Mouse (Mus musculus): ENCODE data around the gene Tgfbr1. TPM values are rescaled to one million over a fixed set of nuclear protein-coding genes. Genes with fewer than 3 reads are reported as not detected.

The Tgfbr1 gene
- total RNA-seq (2021) = 10 to 100 TPM; 51.4 to 60.1 TPM

GRCm38 (mm10) chr4:47352803-47353388 lies at the start of gene Tgfbr1:
Gene Tgfbr1, plus strand, starts transcription at chr4:47353222.
- intact Hi-C loops (cut with DNase I) = loop anchor here (5.0 kb wide), 1 partner anchor 106 kb away; no protein-coding TSS in a partner anchor
- peak; percentile 99 for DNase-seq

GRCm38 (mm10) chr4:47303340-47303998 lies 49.6 kb upstream of the Tgfbr1 start:
- DNase-seq = no peak
- intact Hi-C loops (cut with DNase I) = no loop called here

DNA sequence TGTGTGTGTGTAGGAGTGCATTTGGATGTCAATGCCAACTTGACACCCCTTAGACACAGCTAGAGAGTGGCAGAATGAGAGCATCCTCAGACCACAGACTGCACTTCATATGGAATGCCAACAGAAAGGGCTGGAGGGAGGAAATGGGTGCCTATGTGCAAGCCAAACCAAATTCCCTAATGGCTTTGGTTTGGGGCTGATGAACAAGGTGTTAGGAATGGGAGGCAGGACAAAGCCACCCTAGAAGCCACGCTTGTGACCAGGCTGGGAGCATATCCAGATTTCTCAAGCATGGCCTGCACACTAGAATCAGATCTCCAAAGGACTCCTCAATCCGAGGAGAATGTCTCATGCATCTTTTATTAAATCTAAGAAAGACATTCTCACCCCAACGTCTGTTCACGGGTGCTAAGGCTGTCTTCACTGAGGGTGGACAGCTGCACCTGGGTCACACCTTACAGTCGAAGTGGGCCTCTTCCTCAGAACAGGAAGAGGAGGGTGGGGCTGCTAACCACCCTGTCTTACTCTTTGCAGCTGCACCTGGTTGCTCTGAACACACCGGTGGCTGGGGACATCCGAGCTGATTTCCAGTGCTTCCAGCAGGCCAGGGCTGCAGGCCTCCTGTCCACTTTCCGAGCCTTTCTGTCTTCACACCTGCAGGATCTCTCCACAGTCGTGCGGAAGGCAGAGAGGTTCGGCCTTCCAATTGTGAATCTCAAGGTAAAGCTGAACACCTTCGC lies 43.0 kb upstream of the Tgfbr1 start:
- DNase-seq = no peak
- intact Hi-C loops (cut with DNase I) = no loop called here

DNA sequence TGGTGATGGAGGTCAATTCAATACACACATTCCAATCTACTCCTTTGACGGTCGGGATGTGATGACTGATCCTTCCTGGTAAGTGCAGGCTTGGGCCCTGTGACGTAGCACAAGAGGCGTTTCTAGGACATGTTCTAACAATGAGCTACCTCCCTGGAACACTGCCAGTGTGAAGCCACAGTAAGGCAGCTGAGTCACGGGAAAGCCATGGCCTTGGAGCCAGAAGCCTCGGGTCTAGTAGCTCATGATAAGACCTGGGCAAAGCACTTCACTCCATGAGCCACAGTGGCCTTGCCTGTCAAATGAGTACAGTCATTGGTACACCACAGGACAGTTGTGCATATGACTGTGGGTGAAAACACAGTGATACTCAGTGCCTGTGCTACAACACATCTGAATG lies 42.2 kb upstream of the Tgfbr1 start:
- intact Hi-C loops (cut with DNase I) = no loop called here
- no peak for DNase-seq

GRCm38 (mm10) chr4:47311467-47311866 lies 41.6 kb upstream of the Tgfbr1 start:
- intact Hi-C loops (cut with DNase I) = no loop called here
- DNase-seq = no peak

- peak; percentile 54 for DNase-seq
- intact Hi-C loops (cut with DNase I) = no loop called here
Measured at GRCm38 (mm10) chr4:47311929-47312328, 41.1 kb upstream of the Tgfbr1 start.

- intact Hi-C loops (cut with DNase I) = no loop called here
- no peak for DNase-seq
Measured at GRCm38 (mm10) chr4:47312676-47313075, 40.3 kb upstream of the Tgfbr1 start.

- intact Hi-C loops (cut with DNase I) = no loop called here
Measured at GRCm38 (mm10) chr4:47313710-47314410, 39.2 kb upstream of the Tgfbr1 start.

DNA sequence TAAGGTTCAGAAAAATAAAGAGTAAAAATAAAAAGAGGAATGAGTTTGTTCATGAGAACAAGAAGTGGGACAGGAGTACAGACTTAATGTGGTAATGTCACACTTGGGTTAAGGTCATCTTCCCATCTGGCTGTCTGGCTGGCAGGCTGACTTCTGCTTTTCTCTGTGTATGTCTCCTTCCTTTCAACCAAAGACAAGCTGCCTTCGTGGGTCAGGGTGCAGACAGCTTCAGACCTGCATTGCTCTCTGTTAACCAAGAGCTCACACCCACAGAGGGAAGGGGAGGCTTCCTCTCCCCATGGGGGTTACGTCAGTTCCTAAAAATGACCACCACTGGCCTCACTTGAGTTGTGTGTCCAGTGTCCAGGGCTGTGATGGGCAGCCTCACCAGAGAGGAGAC lies 37.6 kb upstream of the Tgfbr1 start:
- intact Hi-C loops (cut with DNase I) = no loop called here
- no peak for DNase-seq

More at GRCm38 (mm10) chr4:47313710-47314410, 39.2 kb upstream of the Tgfbr1 start:
- no peak for DNase-seq

GRCm38 (mm10) chr4:47316432-47316831 lies 36.6 kb upstream of the Tgfbr1 start:
- DNase-seq = no peak
- intact Hi-C loops (cut with DNase I) = no loop called here

DNA sequence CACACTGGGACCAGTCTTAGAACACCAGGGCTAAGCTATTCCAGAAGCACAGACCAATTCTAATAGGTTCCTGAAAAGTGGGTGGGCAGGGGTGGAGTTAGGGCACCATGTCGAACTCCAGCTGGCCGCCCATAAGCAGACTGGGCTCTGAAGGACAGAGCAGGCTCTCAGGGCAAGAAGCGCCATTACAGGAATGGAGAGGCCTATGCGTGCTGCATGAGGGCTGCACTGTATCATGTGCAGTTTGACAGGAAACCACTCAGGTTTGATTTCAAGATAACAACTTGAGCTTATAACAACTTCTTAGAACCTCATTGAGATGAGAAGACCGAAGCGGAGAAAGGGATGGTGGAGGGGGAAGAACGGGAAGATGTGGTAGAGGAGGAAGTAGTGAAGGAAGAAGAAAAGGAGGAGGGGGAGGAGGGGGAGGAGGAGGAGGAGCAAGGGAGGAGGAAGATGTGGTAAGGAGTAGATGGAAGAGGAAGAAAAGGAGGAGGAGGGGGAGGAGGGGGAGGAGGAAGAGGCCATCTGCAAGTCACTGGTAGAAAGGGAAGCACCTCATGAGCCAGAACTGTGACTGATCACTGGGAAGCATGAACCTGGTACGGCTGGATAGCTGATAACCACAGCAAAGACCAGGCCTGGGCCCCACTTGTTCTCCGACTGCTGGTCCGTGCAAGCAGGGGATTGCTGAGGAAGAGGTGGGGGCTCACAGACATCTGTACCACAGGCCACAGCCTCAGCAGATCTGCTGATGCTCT lies 33.3 kb upstream of the Tgfbr1 start:
- intact Hi-C loops (cut with DNase I) = no loop called here
- no peak for DNase-seq

GRCm38 (mm10) chr4:47322315-47322714 lies 30.7 kb upstream of the Tgfbr1 start:
- DNase-seq = no peak
- intact Hi-C loops (cut with DNase I) = no loop called here

- intact Hi-C loops (cut with DNase I) = no loop called here
- no peak for DNase-seq
Measured at GRCm38 (mm10) chr4:47324206-47324605, 28.8 kb upstream of the Tgfbr1 start.

- intact Hi-C loops (cut with DNase I) = no loop called here
- no peak for DNase-seq
Measured at GRCm38 (mm10) chr4:47327782-47328181, 25.2 kb upstream of the Tgfbr1 start.

DNA sequence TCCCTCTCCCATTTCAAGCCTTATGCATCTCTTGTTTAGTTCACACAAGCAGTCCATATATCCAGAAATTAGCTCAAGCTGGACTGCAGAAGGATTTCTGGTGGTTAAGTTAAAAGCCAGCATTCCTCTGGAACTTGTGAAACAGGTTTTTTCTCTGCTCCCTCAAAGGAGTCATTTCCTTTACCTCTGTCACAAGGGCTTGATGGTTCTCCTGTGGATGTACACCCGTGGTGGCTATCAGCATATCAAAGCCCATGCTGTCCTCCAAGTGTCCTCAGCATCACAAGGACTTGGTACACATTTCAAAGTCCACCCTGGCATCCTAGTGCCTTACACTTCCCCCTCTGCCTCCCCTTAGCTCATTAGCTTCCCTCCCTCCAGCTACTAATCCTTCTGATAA lies 23.7 kb upstream of the Tgfbr1 start:
- DNase-seq = no peak
- intact Hi-C loops (cut with DNase I) = no loop called here

GRCm38 (mm10) chr4:47330378-47331052 lies 22.5 kb upstream of the Tgfbr1 start:
- intact Hi-C loops (cut with DNase I) = no loop called here
- DNase-seq = no peak

DNA sequence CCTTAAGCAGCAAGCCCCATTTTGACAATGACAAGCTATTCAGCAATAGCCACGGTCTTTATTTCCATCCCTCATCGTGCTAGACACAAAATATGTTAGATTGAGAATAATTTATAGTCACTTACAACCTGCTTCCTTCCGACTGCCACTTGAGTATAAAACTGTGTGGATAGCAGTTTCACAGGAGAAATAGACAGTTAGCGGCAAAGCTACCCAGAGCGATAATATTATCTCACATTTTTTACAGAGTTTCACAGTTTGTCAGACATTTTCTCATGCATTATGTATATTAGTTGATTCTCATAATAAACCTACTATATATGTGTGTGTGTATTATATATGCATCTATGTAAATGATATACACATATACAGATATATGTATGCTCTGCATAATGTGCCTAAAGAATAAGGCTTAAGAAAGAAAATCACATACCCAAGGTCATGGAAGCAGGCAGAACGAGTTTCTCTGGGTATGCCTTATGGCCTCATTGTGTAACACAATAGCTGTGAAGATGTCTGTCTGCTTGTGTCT lies 20.1 kb upstream of the Tgfbr1 start:
- no peak for DNase-seq

GRCm38 (mm10) chr4:47333541-47333940 lies 19.5 kb upstream of the Tgfbr1 start:
- no peak for DNase-seq
- intact Hi-C loops (cut with DNase I) = no loop called here

More for the DNA sequence above, 20.1 kb upstream of the Tgfbr1 start:
- intact Hi-C loops (cut with DNase I) = no loop called here

GRCm38 (mm10) chr4:47336941-47337600 lies 16.0 kb upstream of the Tgfbr1 start:
- DNase-seq = no peak
- intact Hi-C loops (cut with DNase I) = no loop called here

All from left cerebral cortex, postnatal 4 days (tissue).